Mouse (Mus musculus): ENCODE measurements at regions not wholly inside any gene's neighbourhood (a gene's known extent, or its start where the extent isn't known, plus 50 kb on each side); places are given as distances from the start of the nearest gene placed in this dataset.

DNA sequence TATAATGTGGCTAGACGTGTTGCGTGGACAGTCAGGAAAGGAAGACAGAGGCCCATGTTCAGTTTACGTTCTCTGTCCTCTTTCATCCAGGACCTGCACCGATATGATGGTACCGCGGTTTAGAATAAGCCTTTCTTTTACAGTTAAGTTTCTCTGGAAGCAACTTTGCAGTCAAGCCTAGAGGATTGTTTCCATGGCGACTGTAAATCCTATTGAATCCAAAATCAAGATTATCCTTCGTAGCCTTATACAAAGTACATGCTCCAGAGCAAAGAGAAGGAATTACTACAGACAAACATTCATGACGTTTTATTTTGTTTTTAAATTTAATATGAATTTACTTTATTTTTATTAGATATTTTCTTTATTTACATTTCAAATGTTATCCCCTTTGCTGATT lies 798.6 kb downstream of the Robo2 start:
- H3K4me1 ChIP-seq (ENCODE audit: control insufficient read depth in 2 of 2, insufficient read depth in 2 of 2, low read length in 2 of 2, poor library complexity in 1 of 2), result no peaks in the 10 kb centered on the region
- in situ Hi-C loops (cut with MboI; ENCODE audit: low sequenced_read_pairs in 2 of 2, unreplicated experiment in 2 of 2), result no loop called here
- no peaks in the 10 kb centered on the region for H3K36me3 ChIP-seq (ENCODE audit: control insufficient read depth, insufficient read depth, low read length, poor library complexity, severe bottlenecking)
- H3K9ac ChIP-seq (ENCODE audit: insufficient read depth, low read depth, low read length, poor library complexity, severe bottlenecking), result no peak overlapping the region
- H3K27ac ChIP-seq (ENCODE audit: insufficient read depth, low read depth, low read length, poor library complexity, severe bottlenecking), result no peak overlapping the region
- no peak overlapping the region for H3K4me3 ChIP-seq (ENCODE audit: insufficient read depth in 1 of 2, low read depth in 1 of 2, low read length in 2 of 2, poor library complexity in 1 of 2, severe bottlenecking in 1 of 2)
- no peak for DNase-seq (ENCODE audit: low read depth, low spot score)
- H3K9me3 ChIP-seq (ENCODE audit: control insufficient read depth, insufficient read depth, low read depth, low read length), result no peaks in the 10 kb centered on the region
- TF ChIP-seq CHD2 (IDR thresholded peaks at IDR 0.05; ENCODE audit: low read depth, low read length) (no peak), ZC3H11A (IDR thresholded peaks at IDR 0.05; ENCODE audit: borderline replicate concordance, low read depth, low read length) (no peak), ZNF384 (IDR thresholded peaks at IDR 0.05; ENCODE audit: low read depth, low read length) (no peak), MAFK (IDR thresholded peaks at IDR 0.05; ENCODE audit: insufficient read depth, low read depth, low read length) (no peak), HCFC1 (IDR thresholded peaks at IDR 0.05; ENCODE audit: borderline replicate concordance, insufficient read depth, low read length) (no peak)

DNA sequence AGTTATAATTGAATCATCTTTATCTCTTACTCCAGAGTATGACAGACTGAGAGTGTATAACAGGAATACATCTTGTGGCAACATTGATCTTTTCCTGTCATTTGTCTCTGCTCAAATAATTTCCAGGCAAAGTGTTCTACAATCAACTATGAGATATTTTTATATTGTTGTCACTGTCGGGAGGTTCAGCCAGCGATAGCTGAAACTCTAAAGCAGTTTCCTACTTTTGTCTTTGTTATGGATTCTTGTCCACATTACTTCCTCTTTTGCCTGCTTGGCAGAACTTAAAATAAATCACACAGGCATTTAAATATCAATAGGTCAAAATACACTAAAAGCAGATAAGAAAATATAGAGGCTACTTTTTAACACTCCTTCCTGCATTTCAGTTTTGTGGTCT lies 820.2 kb downstream of the Robo2 start:
- Histone ChIP-seq H3K9ac (ENCODE audit: insufficient read depth, low read depth, low read length, poor library complexity, severe bottlenecking) (no peak overlapping the region), H3K4me3 (ENCODE audit: insufficient read depth in 1 of 2, low read depth in 1 of 2, low read length in 2 of 2, poor library complexity in 1 of 2, severe bottlenecking in 1 of 2) (no peak overlapping the region), H3K27ac (ENCODE audit: insufficient read depth, low read depth, low read length, poor library complexity, severe bottlenecking) (no peak overlapping the region), H3K4me1 (ENCODE audit: control insufficient read depth in 2 of 2, insufficient read depth in 2 of 2, low read length in 2 of 2, poor library complexity in 1 of 2) (no peaks in the 10 kb centered on the region), H3K9me3 (ENCODE audit: control insufficient read depth, insufficient read depth, low read depth, low read length) (no peaks in the 10 kb centered on the region), H3K36me3 (ENCODE audit: control insufficient read depth, insufficient read depth, low read length, poor library complexity, severe bottlenecking) (no peaks in the 10 kb centered on the region)
- in situ Hi-C loops (cut with MboI; ENCODE audit: low sequenced_read_pairs in 2 of 2, unreplicated experiment in 2 of 2), result no loop called here
- no peak for TF ChIP-seq ZC3H11A (IDR thresholded peaks at IDR 0.05; ENCODE audit: borderline replicate concordance, low read depth, low read length)
- no peak for TF ChIP-seq CHD2 (IDR thresholded peaks at IDR 0.05; ENCODE audit: low read depth, low read length)
- no peak for TF ChIP-seq HCFC1 (IDR thresholded peaks at IDR 0.05; ENCODE audit: borderline replicate concordance, insufficient read depth, low read length)
- no peak for TF ChIP-seq ZNF384 (IDR thresholded peaks at IDR 0.05; ENCODE audit: low read depth, low read length)
- no peak for TF ChIP-seq MAFK (IDR thresholded peaks at IDR 0.05; ENCODE audit: insufficient read depth, low read depth, low read length)
- no peak for DNase-seq (ENCODE audit: low read depth, low spot score)

DNA sequence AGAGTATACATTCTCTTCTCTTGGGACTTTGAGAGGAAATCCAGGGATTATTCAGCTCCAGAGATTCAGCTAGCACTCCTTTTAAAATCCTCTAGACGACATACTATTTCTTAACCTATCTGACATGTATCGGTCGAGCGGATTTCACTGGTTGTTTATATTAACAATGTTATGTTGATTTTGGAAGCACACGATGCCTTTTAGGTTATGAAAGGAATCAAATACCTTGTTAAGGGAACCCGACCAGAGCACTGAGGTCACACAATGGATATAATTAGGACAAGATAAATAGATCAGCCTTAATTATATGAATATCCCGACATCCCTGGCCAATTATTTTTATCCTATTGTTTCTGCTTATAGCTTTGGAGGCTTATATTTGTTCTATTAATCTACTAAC lies 850.4 kb downstream of the Robo2 start:
- no peaks in the 10 kb centered on the region for H3K4me1 ChIP-seq (ENCODE audit: control insufficient read depth in 2 of 2, insufficient read depth in 2 of 2, low read length in 2 of 2, poor library complexity in 1 of 2)
- in situ Hi-C loops (cut with MboI; ENCODE audit: low sequenced_read_pairs in 2 of 2, unreplicated experiment in 2 of 2), result no loop called here
- no peaks in the 10 kb centered on the region for H3K9me3 ChIP-seq (ENCODE audit: control insufficient read depth, insufficient read depth, low read depth, low read length)
- H3K9ac ChIP-seq (ENCODE audit: insufficient read depth, low read depth, low read length, poor library complexity, severe bottlenecking), result no peak overlapping the region
- H3K27ac ChIP-seq (ENCODE audit: insufficient read depth, low read depth, low read length, poor library complexity, severe bottlenecking), result no peak overlapping the region
- no peak for DNase-seq (ENCODE audit: low read depth, low spot score)
- no peak overlapping the region for H3K4me3 ChIP-seq (ENCODE audit: insufficient read depth in 1 of 2, low read depth in 1 of 2, low read length in 2 of 2, poor library complexity in 1 of 2, severe bottlenecking in 1 of 2)
- TF ChIP-seq ZNF384 (IDR thresholded peaks at IDR 0.05; ENCODE audit: low read depth, low read length), result no peak
- no peak for TF ChIP-seq CHD2 (IDR thresholded peaks at IDR 0.05; ENCODE audit: low read depth, low read length)
- no peak for TF ChIP-seq MAFK (IDR thresholded peaks at IDR 0.05; ENCODE audit: insufficient read depth, low read depth, low read length)
- no peak for TF ChIP-seq ZC3H11A (IDR thresholded peaks at IDR 0.05; ENCODE audit: borderline replicate concordance, low read depth, low read length)
- no peak for TF ChIP-seq HCFC1 (IDR thresholded peaks at IDR 0.05; ENCODE audit: borderline replicate concordance, insufficient read depth, low read length)
- no peaks in the 10 kb centered on the region for H3K36me3 ChIP-seq (ENCODE audit: control insufficient read depth, insufficient read depth, low read length, poor library complexity, severe bottlenecking)

DNA sequence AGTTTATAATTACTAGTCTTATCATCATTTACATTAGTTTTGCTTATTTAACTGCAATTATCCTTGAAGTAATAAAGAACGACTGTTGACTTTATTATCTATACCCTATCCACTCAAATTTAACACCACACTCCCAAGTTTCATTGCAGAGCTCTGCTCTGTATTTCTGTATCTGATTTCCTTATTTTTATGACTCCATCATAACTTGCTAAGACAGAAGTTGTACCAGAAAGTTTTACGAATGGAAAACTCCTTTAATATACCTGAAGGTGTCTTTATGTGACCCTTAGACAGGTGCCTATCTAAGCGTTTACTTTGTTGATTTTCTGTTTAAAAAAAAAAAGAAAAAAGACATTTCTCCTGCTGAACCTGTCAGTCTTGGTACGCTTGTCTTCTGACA lies 854.7 kb downstream of the Robo2 start:
- no peaks in the 10 kb centered on the region for H3K4me1 ChIP-seq (ENCODE audit: control insufficient read depth in 2 of 2, insufficient read depth in 2 of 2, low read length in 2 of 2, poor library complexity in 1 of 2)
- no peak overlapping the region for H3K27ac ChIP-seq (ENCODE audit: insufficient read depth, low read depth, low read length, poor library complexity, severe bottlenecking)
- DNase-seq (ENCODE audit: low read depth, low spot score), result no peak
- H3K9ac ChIP-seq (ENCODE audit: insufficient read depth, low read depth, low read length, poor library complexity, severe bottlenecking), result no peak overlapping the region
- TF ChIP-seq ZNF384 (IDR thresholded peaks at IDR 0.05; ENCODE audit: low read depth, low read length) (no peak), MAFK (IDR thresholded peaks at IDR 0.05; ENCODE audit: insufficient read depth, low read depth, low read length) (no peak), CHD2 (IDR thresholded peaks at IDR 0.05; ENCODE audit: low read depth, low read length) (no peak), ZC3H11A (IDR thresholded peaks at IDR 0.05; ENCODE audit: borderline replicate concordance, low read depth, low read length) (no peak)
- no peaks in the 10 kb centered on the region for H3K36me3 ChIP-seq (ENCODE audit: control insufficient read depth, insufficient read depth, low read length, poor library complexity, severe bottlenecking)
- H3K9me3 ChIP-seq (ENCODE audit: control insufficient read depth, insufficient read depth, low read depth, low read length), result no peaks in the 10 kb centered on the region
- no peak overlapping the region for H3K4me3 ChIP-seq (ENCODE audit: insufficient read depth in 1 of 2, low read depth in 1 of 2, low read length in 2 of 2, poor library complexity in 1 of 2, severe bottlenecking in 1 of 2)
- in situ Hi-C loops (cut with MboI; ENCODE audit: low sequenced_read_pairs in 2 of 2, unreplicated experiment in 2 of 2), result no loop called here

DNA sequence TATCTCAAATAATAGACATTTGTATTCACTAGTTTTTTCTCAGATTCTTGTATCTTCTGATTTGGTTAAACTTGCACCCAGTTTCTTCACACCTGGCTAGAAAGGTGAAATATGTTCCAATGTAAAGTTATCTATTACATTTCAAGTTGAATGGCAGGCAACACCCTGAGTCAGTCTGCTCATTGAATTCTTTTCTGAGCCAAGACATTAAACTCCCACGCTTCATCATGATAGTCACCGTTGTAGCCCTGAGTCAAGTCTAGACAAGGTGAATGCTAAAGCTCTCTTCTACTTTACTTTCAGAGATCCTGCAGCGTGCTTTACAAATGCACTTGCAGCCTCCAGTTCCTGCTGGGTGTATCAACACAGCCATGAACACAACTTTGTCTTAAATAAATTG lies 868.0 kb downstream of the Robo2 start:
- H3K9me3 ChIP-seq (ENCODE audit: control insufficient read depth, insufficient read depth, low read depth, low read length), result no peaks in the 10 kb centered on the region
- no peak overlapping the region for H3K9ac ChIP-seq (ENCODE audit: insufficient read depth, low read depth, low read length, poor library complexity, severe bottlenecking)
- no peaks in the 10 kb centered on the region for H3K36me3 ChIP-seq (ENCODE audit: control insufficient read depth, insufficient read depth, low read length, poor library complexity, severe bottlenecking)
- H3K4me3 ChIP-seq (ENCODE audit: insufficient read depth in 1 of 2, low read depth in 1 of 2, low read length in 2 of 2, poor library complexity in 1 of 2, severe bottlenecking in 1 of 2), result no peak overlapping the region
- H3K4me1 ChIP-seq (ENCODE audit: control insufficient read depth in 2 of 2, insufficient read depth in 2 of 2, low read length in 2 of 2, poor library complexity in 1 of 2), result no peaks in the 10 kb centered on the region
- no peak for DNase-seq (ENCODE audit: low read depth, low spot score)
- in situ Hi-C loops (cut with MboI; ENCODE audit: low sequenced_read_pairs in 2 of 2, unreplicated experiment in 2 of 2), result no loop called here
- H3K27ac ChIP-seq (ENCODE audit: insufficient read depth, low read depth, low read length, poor library complexity, severe bottlenecking), result no peak overlapping the region
- TF ChIP-seq ZC3H11A (IDR thresholded peaks at IDR 0.05; ENCODE audit: borderline replicate concordance, low read depth, low read length) (no peak), ZNF384 (IDR thresholded peaks at IDR 0.05; ENCODE audit: low read depth, low read length) (no peak), CHD2 (IDR thresholded peaks at IDR 0.05; ENCODE audit: low read depth, low read length) (no peak)

Data from ES-E14 (cell line).